24 mouse cellular contexts compared by ENCODE assay signal in genomic region chr2:174660321-174660720, GRCm38 (mm10). TPM values are rescaled to one million over a fixed set of nuclear protein-coding genes. Genes with fewer than 3 reads are reported as not detected.
A peak's percentile ranks its signal among the peaks of the same experiment; 100 is the strongest.
DNase-seq lines count a peak whose midpoint lies in the region; ATAC-seq and TF ChIP-seq lines count a peak whose summit lies in the region.
"Had no signal": no experiment of that assay in that cellular context is flagged by ENCODE, and none has a peak within 500 bp of the region (broad histone marks: within the 10 kb centered on the region; RNA-seq: fewer than 3 reads in every experiment).

No protein-coding gene starts in this region.

- H3K4me2 ChIP-seq in liver, embryonic 14.5 days (ENCODE audit: low read depth) = no peak overlapping the region
- no peak overlapping the region for H3K4me2 ChIP-seq in stomach, embryonic 15.5 days
- H3K4me2 ChIP-seq: embryonic facial prominence, embryonic 15.5 days; hindbrain, embryonic 13.5 days; neural tube, embryonic 12.5 days had no signal

- H3K4me1 ChIP-seq in liver, adult 2 months (ENCODE audit: control insufficient read depth, insufficient read depth, low read length) = no peaks in the 10 kb centered on the region
- peaks cover 0 to 2% of the 10 kb centered on the region in 2 experiments; a peak in 1 of 4 replicates for H3K4me1 ChIP-seq in liver, embryonic 14.5 days (replicated peaks; ENCODE audit: control insufficient read depth in 2 of 2, insufficient read depth in 2 of 2, low read length in 1 of 2)
- 0 out of 2 replicates have a peak, but pooled peaks cover 2% of the 10 kb centered on the region for H3K4me1 ChIP-seq in stomach, embryonic 15.5 days
- H3K4me1 ChIP-seq: embryonic facial prominence, embryonic 15.5 days had no signal

- 32% methylated on average over 9 of the region's 9 CpGs for WGBS in liver, adult 2 months
- WGBS in liver, embryonic 14.5 days (ENCODE audit: insufficient replicate concordance) = 67% methylated on average over 9 of the region's 9 CpGs
- WGBS in stomach, embryonic 15.5 days = 61% methylated on average over 9 of the region's 9 CpGs

- ATAC-seq in liver, embryonic 14.5 days (ENCODE audit: insufficient read depth) = peak; percentile 38; the same call in 1 of the 2 replicates
- peak; percentile 88 for ATAC-seq in stomach, embryonic 15.5 days (ENCODE audit: insufficient read depth, low FRiP score, low read depth)
- ATAC-seq: forebrain, postnatal 0 days had no signal

- H3K27me3 ChIP-seq in liver, adult 2 months (ENCODE audit: control insufficient read depth, insufficient read depth, low read length) = no peaks in the 10 kb centered on the region
- H3K27me3 ChIP-seq in liver, embryonic 14.5 days (ENCODE audit: control insufficient read depth, insufficient read depth, low read length) = no peaks in the 10 kb centered on the region
- H3K27me3 ChIP-seq in stomach, embryonic 15.5 days (replicated peaks) = no peaks in the 10 kb centered on the region
- H3K27me3 ChIP-seq: embryonic facial prominence, embryonic 15.5 days; hindbrain, embryonic 13.5 days; neural tube, embryonic 12.5 days had no signal

- no peak for TF ChIP-seq EP300 in liver, embryonic 14.5 days (IDR thresholded peaks at IDR 0.05; ENCODE audit: low read depth)

- H3K79me2 ChIP-seq in liver, adult 2 months (ENCODE audit: control insufficient read depth, insufficient read depth, low read length) = no peaks in the 10 kb centered on the region

- no peak for TF ChIP-seq POLR2A in liver, adult 2 months (IDR thresholded peaks at IDR 0.05; ENCODE audit: extremely low read depth, insufficient read depth, low read length)

- H3K4me3 ChIP-seq in liver, adult 2 months (ENCODE audit: insufficient read depth, low read depth, low read length) = no peak overlapping the region
- no peak overlapping the region for H3K4me3 ChIP-seq in liver, embryonic 14.5 days (ENCODE audit: insufficient read depth in 1 of 2, low read depth in 2 of 2, low read length in 2 of 2)
- H3K4me3 ChIP-seq in stomach, embryonic 15.5 days (replicated peaks) = no peak overlapping the region
- H3K4me3 ChIP-seq: embryonic facial prominence, embryonic 15.5 days; hindbrain, embryonic 13.5 days; neural tube, embryonic 12.5 days had no signal

- peak; percentile 20 for DNase-seq in liver, adult 2 months (ENCODE audit: extremely low read depth, low read depth, low spot score)
- DNase-seq in liver = no peak
- DNase-seq in liver, embryonic 14.5 days (ENCODE audit: low read depth in 3 of 3, low spot score in 3 of 3) = peak in 1 of 3 experiments; percentile 12
- no peak for DNase-seq in Muller cell, postnatal 12 days (ENCODE audit: inconsistent ontology term)
- DNase-seq in right cerebral cortex, adult 2 months (ENCODE audit: low spot score in 2 of 2) = no peak
- DNase-seq in ovary, postnatal 10 days (ENCODE audit: low spot score) = no peak
- DNase-seq: adrenal gland, postnatal 25 days; cerebellum, adult 8-10 months; cerebellum, postnatal 36 days; forebrain, postnatal 0 days; gastrocnemius, postnatal 36 days; heart, postnatal 36 days; kidney, postnatal 25 days; layer of hippocampus, postnatal 36 days; lung, postnatal 4 days; midbrain, embryonic 14.5 days; retina, postnatal 1 day; thymus, postnatal 25 days had no signal

- no peak overlapping the region for H3K27ac ChIP-seq in liver, adult 2 months (replicated peaks; ENCODE audit: insufficient read depth, low read depth, low read length)
- no peak overlapping the region for H3K27ac ChIP-seq in liver, embryonic 14.5 days
- H3K27ac ChIP-seq in stomach, embryonic 15.5 days = no peak overlapping the region
- H3K27ac ChIP-seq: embryonic facial prominence, embryonic 15.5 days; hindbrain, embryonic 13.5 days; neural tube, embryonic 12.5 days had no signal

- H3K9me3 ChIP-seq in liver, embryonic 14.5 days (ENCODE audit: control insufficient read depth, low read length) = no peaks in the 10 kb centered on the region
- no peaks in the 10 kb centered on the region for H3K9me3 ChIP-seq in stomach, embryonic 15.5 days
- H3K9me3 ChIP-seq: embryonic facial prominence, embryonic 15.5 days; hindbrain, embryonic 13.5 days; neural tube, embryonic 12.5 days had no signal

- no peak for TF ChIP-seq CTCF in liver, adult 2 months (IDR thresholded peaks at IDR 0.05; ENCODE audit: low read depth, low read length)
- no peak for TF ChIP-seq CTCF in liver, embryonic 14.5 days (IDR thresholded peaks at IDR 0.05; ENCODE audit: low read depth)

- H3K36me3 ChIP-seq in liver, adult 2 months (ENCODE audit: control insufficient read depth, insufficient read depth, low read length) = no peaks in the 10 kb centered on the region
- no peaks in the 10 kb centered on the region for H3K36me3 ChIP-seq in liver, embryonic 14.5 days (replicated peaks; ENCODE audit: control insufficient read depth, insufficient read depth, low read depth)
- no peaks in the 10 kb centered on the region for H3K36me3 ChIP-seq in stomach, embryonic 15.5 days
- H3K36me3 ChIP-seq: embryonic facial prominence, embryonic 15.5 days; hindbrain, embryonic 13.5 days; neural tube, embryonic 12.5 days had no signal

- H3K9ac ChIP-seq in liver, adult 2 months (ENCODE audit: low read depth, low read length) = no peak overlapping the region
- no peak overlapping the region for H3K9ac ChIP-seq in liver, embryonic 14.5 days (replicated peaks)
- no peak overlapping the region for H3K9ac ChIP-seq in stomach, embryonic 15.5 days
- H3K9ac ChIP-seq: embryonic facial prominence, embryonic 15.5 days; forebrain, postnatal 0 days; hindbrain, embryonic 13.5 days; neural tube, embryonic 12.5 days had no signal

RNA-seq across cellular contexts. Expression of gene Zfp831, which starts 17.0 kb away (rescaled TPM):
- 0.09 and 0.13 TPM in 2 replicates for total RNA-seq in liver, adult 2 months (2014; rRNA removed)
- 0.04 and 0.06 TPM in 2 replicates for polyA plus RNA-seq in liver, adult 2 months (2012; rRNA removed)
- 0.02 and 0.03 TPM in 2 replicates for polyA plus RNA-seq in liver, embryonic 14.5 days (2012; rRNA removed)
- polyA plus RNA-seq in liver, embryonic 14.5 days (2014; fragmentation: Nextera tagmentation; extraction: Ambion mirVana) = 0.01 TPM in 1 of 2 replicates, not detected in the other
- 0.03 and 0.04 TPM in 2 replicates for polyA plus RNA-seq in stomach, embryonic 15.5 days (2015; fragmentation: Nextera tagmentation; extraction: Ambion mirVana)
- polyA plus RNA-seq: hindbrain, embryonic 13.5 days; kidney, embryonic 14.5 days; lung, embryonic 16.5 days; midbrain, embryonic 14.5 days; neural tube, embryonic 12.5 days had no signal
